Mouse (Mus musculus): ENCODE measurements around the gene Ing5. TPM values are rescaled to one million over a fixed set of nuclear protein-coding genes. Genes with fewer than 3 reads are reported as not detected.
"Not testable (repeated sequence)": the region's sequence is repeated elsewhere in the genome, so short reads cannot be mapped to it uniquely, and the experiment has no call there.

The Ing5 gene
- polyA plus RNA-seq, 1 experiment: 7.6 TPM

DNA sequence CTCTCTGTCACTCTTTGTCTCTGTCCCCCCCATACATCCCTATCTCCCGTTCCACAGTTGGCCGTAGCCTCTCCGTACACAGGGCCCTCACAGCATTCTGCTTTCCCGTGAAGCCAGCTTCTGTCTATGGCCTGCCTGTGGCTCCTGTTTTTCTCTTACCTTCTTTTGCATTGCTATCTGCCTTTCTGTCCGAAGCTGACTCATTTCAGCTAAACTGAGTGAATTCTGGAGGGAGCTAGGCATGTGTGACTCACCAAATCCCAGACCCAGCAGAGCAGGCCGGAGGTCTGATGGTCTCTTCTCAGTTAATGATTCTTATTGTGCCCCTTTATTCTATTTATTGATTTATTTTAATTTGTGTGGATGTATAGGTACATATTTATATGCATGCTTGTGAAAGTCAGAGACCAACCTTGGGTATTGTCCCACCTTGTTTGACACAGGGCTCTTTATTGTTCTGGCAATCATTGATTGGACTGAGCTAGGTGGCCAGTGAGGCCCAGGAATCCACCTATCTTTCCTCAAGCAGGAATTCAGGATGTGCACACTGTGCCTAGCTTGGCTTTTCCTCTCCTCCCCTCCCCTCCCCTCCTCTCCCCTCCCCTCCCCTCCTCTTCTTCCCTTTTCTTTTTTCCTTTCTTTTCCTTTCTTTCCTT lies 32.2 kb downstream of the Ing5 start:
- H3K36me3 ChIP-seq (ENCODE audit: control insufficient read depth, insufficient read depth, low read length): peaks cover 16% of the 10 kb centered on the region
- H3K27ac ChIP-seq (ENCODE audit: insufficient read depth, low read length): no peak overlapping the region
- DNase-seq (ENCODE audit: low read depth in 1 of 2, low spot score in 2 of 2): no peak
- no peaks in the 10 kb centered on the region for H3K27me3 ChIP-seq (ENCODE audit: control insufficient read depth, insufficient read depth, low read length)
- no peaks in the 10 kb centered on the region for H3K4me1 ChIP-seq (ENCODE audit: control insufficient read depth, insufficient read depth, insufficient read length)
- no peak overlapping the region for H3K4me3 ChIP-seq (ENCODE audit: extremely low read depth, insufficient read depth, insufficient read length)
- WGBS: 95% methylated on average over 6 of the region's 6 CpGs
- TF ChIP-seq POLR2A (IDR thresholded peaks at IDR 0.05; ENCODE audit: low read depth, low read length) (no peak), CTCF (IDR thresholded peaks at IDR 0.05; ENCODE audit: extremely low read depth, insufficient read depth, insufficient read length, insufficient replicate concordance) (no peak)

GRCm38 (mm10) chr1:93836532-93836913 lies 32.8 kb downstream of the Ing5 start:
- no peak for DNase-seq (ENCODE audit: low read depth in 1 of 2, low spot score in 2 of 2)
- H3K36me3 ChIP-seq (ENCODE audit: control insufficient read depth, insufficient read depth, low read length): peaks cover 16% of the 10 kb centered on the region
- no peaks in the 10 kb centered on the region for H3K27me3 ChIP-seq (ENCODE audit: control insufficient read depth, insufficient read depth, low read length)
- WGBS: 91% methylated on average over 2 of the region's 2 CpGs
- TF ChIP-seq POLR2A (IDR thresholded peaks at IDR 0.05; ENCODE audit: low read depth, low read length): no peak
- no peak for TF ChIP-seq CTCF (IDR thresholded peaks at IDR 0.05; ENCODE audit: extremely low read depth, insufficient read depth, insufficient read length, insufficient replicate concordance)
- H3K4me3 ChIP-seq (ENCODE audit: extremely low read depth, insufficient read depth, insufficient read length): no peak overlapping the region
- H3K27ac ChIP-seq (ENCODE audit: insufficient read depth, low read length): no peak overlapping the region
- H3K4me1 ChIP-seq (ENCODE audit: control insufficient read depth, insufficient read depth, insufficient read length): no peaks in the 10 kb centered on the region

DNA sequence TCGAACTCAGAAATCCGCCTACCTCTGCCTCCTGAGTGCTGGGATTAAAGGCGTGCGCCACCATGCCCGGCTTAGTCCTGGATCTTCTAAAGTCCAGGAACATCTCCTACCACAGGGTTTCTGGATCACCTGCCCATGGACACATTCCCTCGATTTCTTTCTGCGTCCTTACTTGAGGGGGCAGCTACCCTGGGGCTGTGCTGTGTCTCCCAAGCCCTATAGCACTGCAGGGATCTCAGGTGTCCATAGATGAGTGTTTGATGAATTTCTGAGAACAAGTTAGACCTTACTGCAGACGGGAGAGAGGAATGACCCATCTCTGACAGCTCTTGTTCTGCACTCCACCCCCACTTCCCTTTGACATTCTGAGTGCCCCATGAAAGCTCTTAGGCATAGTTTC lies 33.6 kb downstream of the Ing5 start:
- peaks cover 16% of the 10 kb centered on the region for H3K36me3 ChIP-seq (ENCODE audit: control insufficient read depth, insufficient read depth, low read length)
- no peaks in the 10 kb centered on the region for H3K27me3 ChIP-seq (ENCODE audit: control insufficient read depth, insufficient read depth, low read length)
- 89% methylated on average over 7 of the region's 8 CpGs for WGBS
- H3K4me1 ChIP-seq (ENCODE audit: control insufficient read depth, insufficient read depth, insufficient read length): no peaks in the 10 kb centered on the region
- H3K27ac ChIP-seq (ENCODE audit: insufficient read depth, low read length): no peak overlapping the region
- no peak for DNase-seq (ENCODE audit: low read depth in 1 of 2, low spot score in 2 of 2)
- TF ChIP-seq CTCF (IDR thresholded peaks at IDR 0.05; ENCODE audit: extremely low read depth, insufficient read depth, insufficient read length, insufficient replicate concordance) (no peak), POLR2A (IDR thresholded peaks at IDR 0.05; ENCODE audit: low read depth, low read length) (no peak)
- H3K4me3 ChIP-seq (ENCODE audit: extremely low read depth, insufficient read depth, insufficient read length): no peak overlapping the region

DNA sequence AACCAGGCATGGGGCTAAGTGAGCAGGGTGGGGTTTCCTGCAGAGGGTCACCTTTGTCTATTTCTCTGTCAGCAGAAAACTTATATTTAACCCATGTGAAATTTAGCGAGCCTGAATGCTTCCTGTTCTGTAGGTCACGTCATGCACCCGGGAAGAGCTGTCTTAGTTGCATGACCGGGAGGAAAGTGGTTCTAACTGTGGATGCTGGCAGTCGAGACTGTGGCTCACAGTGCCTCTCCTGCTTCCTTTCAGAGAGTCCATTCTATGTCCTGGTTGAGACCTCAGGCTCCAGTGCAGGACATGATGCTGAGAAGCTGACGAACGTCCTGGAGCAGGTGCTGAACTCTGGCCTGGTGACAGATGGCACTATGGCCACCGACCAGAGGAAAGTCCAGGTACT lies 34.8 kb downstream of the Ing5 start:
- H3K27ac ChIP-seq (ENCODE audit: insufficient read depth, low read length); H3K4me3 ChIP-seq (ENCODE audit: extremely low read depth, insufficient read depth, insufficient read length); H3K27me3 ChIP-seq (ENCODE audit: control insufficient read depth, insufficient read depth, low read length); H3K4me1 ChIP-seq (ENCODE audit: control insufficient read depth, insufficient read depth, insufficient read length); DNase-seq (ENCODE audit: low read depth in 1 of 2, low spot score in 2 of 2): not testable (repeated sequence)
- WGBS: 93% methylated on average over 8 of the region's 8 CpGs
- H3K36me3 ChIP-seq (ENCODE audit: control insufficient read depth, insufficient read depth, low read length): peaks cover 16% of the 10 kb centered on the region

GRCm38 (mm10) chr1:93845766-93846366 lies 42.1 kb downstream of the Ing5 start:
- not testable (repeated sequence) for DNase-seq (ENCODE audit: low read depth in 1 of 2, low spot score in 2 of 2); H3K27me3 ChIP-seq (ENCODE audit: control insufficient read depth, insufficient read depth, low read length); H3K4me1 ChIP-seq (ENCODE audit: control insufficient read depth, insufficient read depth, insufficient read length); H3K27ac ChIP-seq (ENCODE audit: insufficient read depth, low read length); H3K4me3 ChIP-seq (ENCODE audit: extremely low read depth, insufficient read depth, insufficient read length); H3K36me3 ChIP-seq (ENCODE audit: control insufficient read depth, insufficient read depth, low read length)
- WGBS: 65% methylated on average over 2 of the region's 3 CpGs

- 71% methylated on average over 4 of the region's 4 CpGs for WGBS
- H3K4me3 ChIP-seq (ENCODE audit: extremely low read depth, insufficient read depth, insufficient read length); H3K4me1 ChIP-seq (ENCODE audit: control insufficient read depth, insufficient read depth, insufficient read length); H3K27me3 ChIP-seq (ENCODE audit: control insufficient read depth, insufficient read depth, low read length); H3K36me3 ChIP-seq (ENCODE audit: control insufficient read depth, insufficient read depth, low read length); DNase-seq (ENCODE audit: low read depth in 1 of 2, low spot score in 2 of 2); H3K27ac ChIP-seq (ENCODE audit: insufficient read depth, low read length): not testable (repeated sequence)
Measured at GRCm38 (mm10) chr1:93855790-93856189, 52.0 kb downstream of the Ing5 start.

- Histone ChIP-seq H3K4me1 (ENCODE audit: control insufficient read depth, insufficient read depth, insufficient read length) (no peaks in the 10 kb centered on the region), H3K36me3 (ENCODE audit: control insufficient read depth, insufficient read depth, low read length) (no peaks in the 10 kb centered on the region), H3K4me3 (ENCODE audit: extremely low read depth, insufficient read depth, insufficient read length) (no peak overlapping the region), H3K27me3 (ENCODE audit: control insufficient read depth, insufficient read depth, low read length) (no peaks in the 10 kb centered on the region), H3K27ac (ENCODE audit: insufficient read depth, low read length) (no peak overlapping the region)
- TF ChIP-seq CTCF (IDR thresholded peaks at IDR 0.05; ENCODE audit: extremely low read depth, insufficient read depth, insufficient read length, insufficient replicate concordance): no peak
- TF ChIP-seq POLR2A (IDR thresholded peaks at IDR 0.05; ENCODE audit: low read depth, low read length): no peak
- no peak for DNase-seq (ENCODE audit: low read depth in 1 of 2, low spot score in 2 of 2)
- 85% methylated on average over 6 of the region's 6 CpGs for WGBS
Measured at GRCm38 (mm10) chr1:93857370-93857769, 53.6 kb downstream of the Ing5 start.

Data from spleen, adult 2 months (tissue).